Mouse (Mus musculus) embryonic facial prominence, embryonic 13.5 days (tissue): ENCODE results near the gene Eci2. TPM values are rescaled to one million over a fixed set of nuclear protein-coding genes. Genes with fewer than 3 reads are reported as not detected.
"Not testable (repeated sequence)": the region's sequence is repeated elsewhere in the genome, so short reads cannot be mapped to it uniquely, and the experiment has no call there.

Experiments
- ATAC-seq: fragments of 200-750 bp; cut with Nextera tagmentation; 2 replicates; pipeline ENCODE4 v1.8.0; 2017; ENCODE audit warnings: low read depth; ENCODE audit not compliant: insufficient number of reproducible peaks, insufficient read depth, low FRiP score, low TSS enrichment
- H3K27ac ChIP-seq: fragments of 300-500 bp; sonication (generic); 2 replicates; pipeline ENCODE4 v1.5.1; 2015; ENCODE audit warnings: moderate library complexity, mild to moderate bottlenecking, inconsistent platforms
- H3K27me3 ChIP-seq: fragments of 300-500 bp; sonication (generic); 2 replicates; pipeline ENCODE4 v1.6.1; 2015; ENCODE audit warnings: mild to moderate bottlenecking, inconsistent platforms
- H3K36me3 ChIP-seq: fragments of 300-500 bp; sonication (generic); 2 replicates; pipeline ENCODE4 v1.6.1; 2015; ENCODE audit warnings: mild to moderate bottlenecking, inconsistent platforms
- H3K4me1 ChIP-seq: fragments of 300-500 bp; sonication (generic); 2 replicates; pipeline ENCODE4 v1.6.1; 2015; ENCODE audit warnings: inconsistent platforms
- H3K4me2 ChIP-seq: fragments of 300-500 bp; sonication (generic); 2 replicates; pipeline ENCODE4 v1.6.1; 2015; ENCODE audit warnings: moderate library complexity, mild to moderate bottlenecking, inconsistent platforms
- H3K4me3 ChIP-seq: fragments of 300-500 bp; sonication (generic); 2 replicates; pipeline ENCODE4 v1.5.1; 2015; ENCODE audit warnings: mild to moderate bottlenecking, inconsistent platforms
- H3K9ac ChIP-seq: fragments of 300-500 bp; sonication (generic); 2 replicates; pipeline ENCODE4 v1.6.1; 2015; ENCODE audit warnings: mild to moderate bottlenecking, inconsistent platforms
- H3K9me3 ChIP-seq: fragments of 300-500 bp; sonication (generic); 2 replicates; pipeline ENCODE4 v1.6.1; 2016; ENCODE audit warnings: inconsistent platforms
- WGBS: fragments of 180-500 bp; shearing (Covaris S2); methylation state at CpG from one replicate; pipeline ENCODE4 v1.1.7; 2015; ENCODE audit warnings: mixed read lengths; 5-methylcytosine and 5-hydroxymethylcytosine counted together
- polyA plus RNA-seq: library from polyadenylated mRNA; unstranded; fragments of >200 nt; fragmentation: Nextera tagmentation; extraction: Ambion mirVana; gene quantifications from 2 replicates; pipeline ENCODE4 v1.2.1, GENCODE M21; 2015

Eci2 gene
- polyA plus RNA-seq, 1 experiment from 2014 or later: 145 TPM

DNA sequence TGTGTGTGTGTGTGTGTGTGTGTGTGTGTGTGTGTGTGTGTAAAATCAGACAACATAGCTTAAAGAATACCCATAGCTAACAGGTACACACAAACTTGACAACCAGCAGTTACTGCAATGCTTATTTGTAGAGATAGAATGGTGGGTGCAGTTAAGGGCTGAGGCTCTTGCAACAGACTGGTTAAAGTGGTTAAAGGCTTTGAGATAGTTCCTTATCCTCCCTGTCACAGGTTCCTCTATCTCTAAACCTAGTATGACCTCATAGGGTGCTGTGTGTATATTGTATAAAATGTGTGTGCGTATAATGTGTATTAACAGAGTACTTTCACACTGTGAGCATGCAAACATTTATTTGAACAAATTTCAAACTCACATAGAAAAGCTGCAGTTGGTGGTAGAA is 43.4 kb downstream of the Eci2 start:
- peaks cover 89% of the 10 kb centered on the region for H3K36me3 ChIP-seq
- H3K27ac ChIP-seq, H3K9me3 ChIP-seq, ATAC-seq, H3K4me3 ChIP-seq, H3K27me3 ChIP-seq, H3K9ac ChIP-seq, H3K4me1 ChIP-seq, H3K4me2 ChIP-seq: not testable (repeated sequence)
- 94% methylated on average over 1 of the region's 1 CpGs for WGBS

DNA sequence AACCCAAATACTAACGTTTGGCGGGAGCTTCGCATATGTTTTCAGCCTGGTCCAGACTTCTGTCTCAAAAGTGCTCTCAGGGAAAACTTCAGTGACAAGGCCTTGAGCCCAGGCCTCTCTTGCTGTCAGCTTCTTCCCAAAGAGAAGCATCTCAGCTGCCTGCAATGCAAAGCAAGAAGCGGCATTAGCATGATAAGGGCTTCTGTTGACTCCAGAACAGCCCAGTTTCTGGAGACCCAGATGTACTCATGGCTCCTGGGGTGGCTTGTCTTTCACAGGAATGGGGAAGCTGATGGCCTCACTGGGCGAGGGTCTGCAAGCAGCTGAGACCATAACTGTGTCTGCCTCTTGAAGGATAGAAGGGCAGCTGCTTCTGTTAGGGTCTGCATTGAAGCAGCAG is 48.3 kb downstream of the Eci2 start:
- not testable (repeated sequence) for H3K4me1 ChIP-seq

DNA sequence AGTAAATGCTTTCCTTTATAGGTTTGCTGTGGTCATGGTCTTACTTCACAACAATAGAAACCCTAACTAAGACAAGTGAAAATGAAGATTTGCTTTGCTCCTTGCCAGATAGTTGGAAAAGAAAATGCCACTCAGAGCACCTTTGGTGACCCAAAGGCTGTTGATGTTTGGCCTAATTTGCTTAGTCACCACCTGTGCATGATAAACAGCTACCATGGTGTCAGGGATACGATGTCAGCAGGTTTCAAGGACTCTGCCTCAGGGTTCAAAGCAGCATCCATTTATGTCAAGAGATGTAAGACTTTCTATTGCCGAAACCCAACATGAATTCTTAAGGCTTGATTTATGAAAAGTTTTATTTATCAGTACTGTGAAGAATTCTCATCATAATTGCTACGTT is 49.5 kb downstream of the Eci2 start:
- H3K4me2 ChIP-seq: no peak overlapping the region
- H3K9me3 ChIP-seq: no peaks in the 10 kb centered on the region
- H3K27ac ChIP-seq: no peak overlapping the region
- no peak for ATAC-seq
- no peak overlapping the region for H3K9ac ChIP-seq
- H3K4me3 ChIP-seq: no peak overlapping the region
- WGBS: 89% methylated on average over 3 of the region's 3 CpGs
- no peaks in the 10 kb centered on the region for H3K4me1 ChIP-seq
- peaks cover 60% of the 10 kb centered on the region for H3K36me3 ChIP-seq
- H3K27me3 ChIP-seq: no peaks in the 10 kb centered on the region

More for the DNA sequence above, 48.3 kb downstream of the Eci2 start:
- H3K27me3 ChIP-seq, H3K4me2 ChIP-seq, H3K27ac ChIP-seq, H3K9me3 ChIP-seq, H3K9ac ChIP-seq, ATAC-seq, H3K4me3 ChIP-seq: not testable (repeated sequence)
- WGBS: 75% methylated on average over 5 of the region's 5 CpGs
- H3K36me3 ChIP-seq: peaks cover 66% of the 10 kb centered on the region

- H3K4me3 ChIP-seq: no peak overlapping the region
- WGBS: 93% methylated on average over 4 of the region's 4 CpGs
- no peak overlapping the region for H3K27ac ChIP-seq
- H3K9ac ChIP-seq: no peak overlapping the region
- no peaks in the 10 kb centered on the region for H3K27me3 ChIP-seq
- peaks cover 49% of the 10 kb centered on the region for H3K36me3 ChIP-seq
- H3K9me3 ChIP-seq: no peaks in the 10 kb centered on the region
- H3K4me2 ChIP-seq: no peak overlapping the region
- ATAC-seq: no peak
- no peaks in the 10 kb centered on the region for H3K4me1 ChIP-seq
Observed at GRCm38 (mm10) chr13:34976116-34976515, 50.8 kb downstream of the Eci2 start.

GRCm38 (mm10) chr13:34973770-34974169 is 53.1 kb downstream of the Eci2 start:
- no peaks in the 10 kb centered on the region for H3K27me3 ChIP-seq
- 57% methylated on average over 1 of the region's 1 CpGs for WGBS
- H3K36me3 ChIP-seq: peaks cover 26% of the 10 kb centered on the region
- no peak overlapping the region for H3K9ac ChIP-seq
- no peak overlapping the region for H3K4me3 ChIP-seq
- no peaks in the 10 kb centered on the region for H3K4me1 ChIP-seq
- no peak overlapping the region for H3K4me2 ChIP-seq
- no peak for ATAC-seq
- H3K27ac ChIP-seq: no peak overlapping the region
- H3K9me3 ChIP-seq: no peaks in the 10 kb centered on the region

- Histone ChIP-seq H3K9me3 (no peaks in the 10 kb centered on the region), H3K4me1 (no peaks in the 10 kb centered on the region), H3K4me2 (no peak overlapping the region), H3K27me3 (no peaks in the 10 kb centered on the region), H3K36me3 (peaks cover 20% of the 10 kb centered on the region), H3K27ac (no peak overlapping the region), H3K4me3 (no peak overlapping the region), H3K9ac (no peak overlapping the region)
- WGBS: 20% methylated on average over 1 of the region's 1 CpGs
- ATAC-seq: no peak
Observed at GRCm38 (mm10) chr13:34973149-34973548, 53.7 kb downstream of the Eci2 start.

DNA sequence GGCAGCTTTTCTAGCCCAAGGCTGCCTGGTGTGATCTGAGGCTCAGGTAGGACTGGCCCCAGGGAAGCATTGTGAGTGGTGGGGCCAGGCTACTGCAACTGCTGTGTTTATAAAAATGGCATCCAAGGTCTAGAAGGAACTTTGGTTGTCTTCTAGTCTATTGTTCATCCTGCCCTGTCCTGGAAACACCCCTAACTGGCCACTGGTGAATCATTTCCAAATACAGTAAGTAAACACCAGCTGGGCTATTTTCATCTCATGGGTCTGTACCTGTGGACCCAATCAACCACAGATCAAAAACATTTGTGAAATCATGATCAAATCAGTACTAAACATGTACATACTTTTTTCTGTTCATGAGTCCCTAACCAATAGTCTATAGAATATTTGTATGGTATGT is 54.4 kb downstream of the Eci2 start:
- not testable (repeated sequence) for H3K4me1 ChIP-seq, H3K27me3 ChIP-seq, ATAC-seq, H3K4me3 ChIP-seq, H3K9ac ChIP-seq, H3K4me2 ChIP-seq, H3K9me3 ChIP-seq, H3K27ac ChIP-seq
- peaks cover 13% of the 10 kb centered on the region for H3K36me3 ChIP-seq

GRCm38 (mm10) chr13:34965647-34966046 is 61.2 kb downstream of the Eci2 start:
- not testable (repeated sequence) for H3K9me3 ChIP-seq, H3K4me3 ChIP-seq, ATAC-seq, H3K36me3 ChIP-seq, H3K9ac ChIP-seq, H3K4me2 ChIP-seq, H3K27ac ChIP-seq
- peaks cover 32% of the 10 kb centered on the region for H3K27me3 ChIP-seq
- whole genome bisulfite sequencing: 76% methylated on average over 9 of the region's 9 CpGs
- peaks cover 11% of the 10 kb centered on the region for H3K4me1 ChIP-seq

GRCm38 (mm10) chr13:34964866-34965265 is 62.0 kb downstream of the Eci2 start:
- Histone ChIP-seq H3K27ac (no peak overlapping the region), H3K4me2 (peak overlapping the region; percentile 76), H3K4me3 (peak overlapping the region; percentile 51), H3K27me3 (peaks cover 32% of the 10 kb centered on the region), H3K4me1 (peaks cover 11% of the 10 kb centered on the region), H3K36me3 (no peaks in the 10 kb centered on the region), H3K9me3 (no peaks in the 10 kb centered on the region), H3K9ac (no peak overlapping the region)
- ATAC-seq: no peak
- 13% methylated on average over 5 of the region's 5 CpGs for WGBS

- Histone ChIP-seq H3K9ac (peak overlapping the region; percentile 67), H3K27me3 (peaks cover 32% of the 10 kb centered on the region), H3K4me2 (peak overlapping the region; percentile 76), H3K36me3 (no peaks in the 10 kb centered on the region), H3K4me1 (peaks cover 11% of the 10 kb centered on the region), H3K9me3 (no peaks in the 10 kb centered on the region), H3K4me3 (peak overlapping the region; percentile 51), H3K27ac (no peak overlapping the region)
- no peak for ATAC-seq
- 5% methylated on average over 14 of the region's 14 CpGs for WGBS
Observed at GRCm38 (mm10) chr13:34964419-34964818, 62.5 kb downstream of the Eci2 start.

GRCm38 (mm10) chr13:34963511-34964397 is 63.1 kb downstream of the Eci2 start, which contains the start of gene Eci3:
Gene Eci3 (minus strand): TSS chr13:34963810.
- Histone ChIP-seq H3K27ac (no peak within 1 kb of the TSS), H3K4me1 (peaks cover 11% of the 10 kb centered on the region), H3K4me2 (peak within 1 kb of the TSS; percentile 76), H3K27me3 (peaks cover 32% of the 10 kb centered on the region), H3K4me3 (peak within 1 kb of the TSS; percentile 51), H3K9ac (peak within 1 kb of the TSS; percentile 67), H3K36me3 (no peaks in the 10 kb centered on the region), H3K9me3 (no peaks in the 10 kb centered on the region)
- ATAC-seq: peak; percentile 69; the same call in 1 of the 2 replicates
- 3% methylated on average over 32 of the region's 32 CpGs for WGBS
